Mouse (Mus musculus) cortical plate, adult 2 months (tissue): Measurements from ENCODE around the gene Icam4.

ENCODE experiments used
- CTCF ChIP-seq: fragments of 200-500 bp; IDR thresholded peaks from 2 replicates; pipeline ENCODE4 v1.5.1; 2011; ENCODE audit warnings: mild to moderate bottlenecking, control low read depth, low read length; ENCODE audit not compliant: insufficient read depth; ENCODE audit errors: extremely low read depth
- POLR2A ChIP-seq: fragments of 200-500 bp; IDR thresholded peaks from 2 replicates; pipeline ENCODE4 v1.6.1; 2011; ENCODE audit warnings: mild to moderate bottlenecking, low read length, control low read depth; ENCODE audit not compliant: insufficient read depth; ENCODE audit errors: extremely low read depth

DNA sequence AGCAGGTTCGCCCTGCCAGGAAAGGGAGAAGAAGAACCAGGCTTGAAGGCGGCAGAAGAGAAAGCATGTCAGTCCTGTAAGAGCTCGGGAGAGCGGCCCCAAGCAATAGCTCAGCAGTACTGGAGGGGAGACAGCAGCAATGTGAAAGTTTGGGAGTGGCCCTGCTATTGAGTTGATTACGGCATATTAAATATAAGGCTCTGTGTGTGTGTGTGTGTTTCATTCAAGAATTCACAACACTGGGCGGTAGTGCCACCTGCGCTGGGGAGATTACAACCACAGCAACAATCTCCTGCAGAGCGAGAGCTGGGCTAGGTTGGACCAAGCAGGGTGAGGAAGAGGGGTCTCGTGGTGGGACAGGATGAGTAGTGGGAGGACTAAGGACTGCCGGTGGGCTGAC is 22.4 kb downstream of the Icam4 start:
- TF ChIP-seq CTCF (no peak), POLR2A (no peak)
